Mouse (Mus musculus) embryo, embryonic 10.5 days (tissue): ENCODE data around the gene C1qa.
A peak's percentile ranks its signal among the peaks of the same experiment; 100 is the strongest.

ENCODE experiments used
- DNase-seq: peaks from one replicate; pipeline ENCODE4 v3.0.0-alpha.2; 2015; ENCODE audit warnings: low spot score

Gene C1qa

GRCm38 (mm10) chr4:136860022-136860421 lies 38.6 kb downstream of the C1qa start:
- DNase-seq = no peak

GRCm38 (mm10) chr4:136855081-136855480 lies 43.5 kb downstream of the C1qa start:
- DNase-seq = peak; percentile 49

- DNase-seq = no peak
Measured at GRCm38 (mm10) chr4:136852989-136853388, 45.6 kb downstream of the C1qa start.

- DNase-seq = no peak
Measured at GRCm38 (mm10) chr4:136852119-136852518, 46.5 kb downstream of the C1qa start.

GRCm38 (mm10) chr4:136848565-136848964 lies 50.0 kb downstream of the C1qa start:
- DNase-seq = no peak

- DNase-seq = no peak
Measured at GRCm38 (mm10) chr4:136847166-136847565, 51.4 kb downstream of the C1qa start.
